Mouse (Mus musculus) urinary bladder, postnatal 14 days (tissue): ENCODE measurements at regions not wholly inside any gene's neighbourhood (a gene's known extent, or its start where the extent isn't known, plus 50 kb on each side); places are given as distances from the start of the nearest gene placed in this dataset.

Experiments used
- DNase-seq: peaks from one replicate; pipeline ENCODE4 v3.0.0; 2021; ENCODE audit warnings: low spot score

- DNase-seq = no peak
Observed at GRCm38 (mm10) chr17:68916531-68916930, 90.1 kb downstream of the Tmem200c start.

GRCm38 (mm10) chr17:68918228-68918627, 91.8 kb downstream of the Tmem200c start:
- DNase-seq = no peak

- DNase-seq = no peak
Observed at GRCm38 (mm10) chr17:68923271-68923670, 96.8 kb downstream of the Tmem200c start.

- no peak for DNase-seq
Observed at GRCm38 (mm10) chr17:68927418-68927817, 101.0 kb downstream of the Tmem200c start.

GRCm38 (mm10) chr17:68928691-68929090, 102.3 kb downstream of the Tmem200c start:
- no peak for DNase-seq

- no peak for DNase-seq
Observed at GRCm38 (mm10) chr17:68933265-68933664, 106.8 kb downstream of the Tmem200c start.

- no peak for DNase-seq
Observed at GRCm38 (mm10) chr17:68934066-68934465, 107.6 kb downstream of the Tmem200c start.

GRCm38 (mm10) chr17:68936016-68936415, 109.6 kb downstream of the Tmem200c start:
- DNase-seq = no peak

- DNase-seq = no peak
Observed at GRCm38 (mm10) chr17:68956275-68956674, 119.2 kb upstream of the Epb41l3 start.

- DNase-seq = no peak
Observed at GRCm38 (mm10) chr17:68961160-68961559, 114.3 kb upstream of the Epb41l3 start.

GRCm38 (mm10) chr17:68975606-68976005, 99.9 kb upstream of the Epb41l3 start:
- no peak for DNase-seq

- no peak for DNase-seq
Observed at GRCm38 (mm10) chr17:68978151-68978550, 97.3 kb upstream of the Epb41l3 start.

GRCm38 (mm10) chr17:68981120-68981519, 94.4 kb upstream of the Epb41l3 start:
- DNase-seq = no peak

GRCm38 (mm10) chr17:68982094-68982493, 93.4 kb upstream of the Epb41l3 start:
- DNase-seq = no peak

GRCm38 (mm10) chr17:68999913-69000312, 75.6 kb upstream of the Epb41l3 start:
- no peak for DNase-seq

- no peak for DNase-seq
Observed at GRCm38 (mm10) chr17:69004051-69004450, 71.4 kb upstream of the Epb41l3 start.

- DNase-seq = peak; percentile 4
Observed at GRCm38 (mm10) chr17:69006272-69006671, 69.2 kb upstream of the Epb41l3 start.
